Mouse (Mus musculus): ENCODE results near the gene Hook2.

Gene Hook2

GRCm38 (mm10) chr8:85026670-85027515, 36.5 kb downstream of the Hook2 start, which contains the start of gene Trir:
Gene Trir (plus strand): TSS chr8:85026823.
- in situ Hi-C loops (cut with MboI, MseI), result loop anchor here in 1 of 2 experiments (5.0 kb wide), 1 partner anchor 50 kb away; the partner anchor contains the start of gene Junb

DNA sequence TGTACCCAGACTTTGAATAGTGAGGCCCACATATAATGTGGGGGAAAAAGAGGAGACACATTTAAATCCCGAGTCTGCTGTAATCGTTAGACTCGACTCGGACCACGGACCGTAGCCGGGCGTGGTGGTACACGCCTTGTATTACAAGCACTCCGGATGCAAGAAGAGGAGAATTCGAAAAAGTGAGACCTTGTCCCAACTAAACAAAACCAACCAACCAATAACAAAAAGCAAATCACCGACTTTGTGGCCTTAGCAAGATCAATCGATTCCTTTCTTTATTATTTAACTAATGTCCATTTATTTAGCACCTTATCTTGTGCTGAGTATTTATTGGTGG, 37.1 kb downstream of the Hook2 start:
- in situ Hi-C loops (cut with MboI, MseI), result loop anchor here in 1 of 2 experiments (5.0 kb wide), 1 partner anchor 50 kb away; the partner anchor contains the start of gene Junb

GRCm38 (mm10) chr8:85027922-85028321, 37.5 kb downstream of the Hook2 start:
- in situ Hi-C loops (cut with MboI, MseI), result loop anchor here in 1 of 2 experiments (5.0 kb wide), 1 partner anchor 51 kb away; the partner anchor contains the start of gene Junb

GRCm38 (mm10) chr8:85029271-85029670, 38.9 kb downstream of the Hook2 start:
- in situ Hi-C loops (cut with MboI, MseI), result loop anchor here in 1 of 2 experiments (5.0 kb wide), 1 partner anchor 52 kb away; the partner anchor contains the start of gene Junb

- in situ Hi-C loops (cut with MboI, MseI), result no loop called here
Observed at GRCm38 (mm10) chr8:85032622-85033311, 42.4 kb downstream of the Hook2 start.

- in situ Hi-C loops (cut with MboI, MseI), result no loop called here
Observed at GRCm38 (mm10) chr8:85033867-85034266, 43.5 kb downstream of the Hook2 start.

GRCm38 (mm10) chr8:85034764-85035163, 44.4 kb downstream of the Hook2 start:
- in situ Hi-C loops (cut with MboI, MseI), result no loop called here

DNA sequence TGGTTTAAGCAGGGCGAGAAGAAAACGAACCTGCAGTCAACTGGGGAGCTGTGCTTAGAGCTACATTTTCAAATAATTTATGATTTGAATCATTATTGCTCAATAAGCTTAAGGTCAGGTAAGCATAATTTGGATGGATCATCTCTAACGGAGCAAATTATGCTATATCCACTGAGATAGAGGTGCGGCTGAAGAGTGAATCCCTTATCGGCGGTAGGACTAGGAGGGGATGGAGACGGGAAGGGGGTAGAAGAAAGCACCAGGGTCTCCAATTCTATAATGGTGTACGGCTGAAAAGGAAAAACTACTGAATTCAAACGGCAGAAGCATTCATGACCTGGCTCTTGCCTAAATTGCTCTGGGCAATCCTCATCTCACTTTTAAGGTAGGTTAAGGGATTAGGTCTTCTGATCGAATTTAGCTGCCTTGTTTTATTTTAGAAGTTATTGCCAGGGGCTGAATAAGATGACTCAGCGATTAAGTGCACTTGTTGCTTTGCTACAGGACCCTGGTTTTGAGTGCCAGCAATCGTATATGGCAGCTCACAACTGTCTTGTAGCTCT, 44.8 kb downstream of the Hook2 start:
- in situ Hi-C loops (cut with MboI, MseI), result no loop called here

DNA sequence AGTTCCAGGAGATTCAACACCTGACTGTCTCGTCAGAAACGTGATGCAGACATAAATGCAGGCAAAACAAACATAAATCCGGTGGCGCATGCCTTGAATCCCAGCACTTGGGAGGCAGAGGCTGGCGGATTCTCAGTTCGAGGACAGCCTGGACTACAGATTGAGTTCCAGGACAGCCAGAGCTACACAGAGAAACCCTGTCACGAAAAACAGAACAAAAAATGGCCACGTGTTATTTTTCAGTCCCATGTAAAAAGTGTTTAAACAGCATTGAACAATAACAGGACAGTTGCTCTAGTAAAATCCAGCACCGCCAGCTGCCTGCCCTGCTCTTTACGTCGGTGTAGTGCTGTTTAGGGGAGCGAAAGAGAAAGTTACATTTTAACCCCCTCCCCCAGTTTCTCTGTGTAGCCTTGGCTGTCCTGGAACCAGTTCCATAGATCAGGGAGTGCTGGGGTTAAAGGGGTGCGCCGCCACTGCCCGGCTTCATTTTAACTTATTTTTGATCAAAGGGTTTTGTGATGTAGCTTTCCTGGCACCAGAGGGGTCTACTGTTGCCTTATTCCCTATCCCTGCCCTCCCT, 45.4 kb downstream of the Hook2 start:
- in situ Hi-C loops (cut with MboI, MseI), result no loop called here

DNA sequence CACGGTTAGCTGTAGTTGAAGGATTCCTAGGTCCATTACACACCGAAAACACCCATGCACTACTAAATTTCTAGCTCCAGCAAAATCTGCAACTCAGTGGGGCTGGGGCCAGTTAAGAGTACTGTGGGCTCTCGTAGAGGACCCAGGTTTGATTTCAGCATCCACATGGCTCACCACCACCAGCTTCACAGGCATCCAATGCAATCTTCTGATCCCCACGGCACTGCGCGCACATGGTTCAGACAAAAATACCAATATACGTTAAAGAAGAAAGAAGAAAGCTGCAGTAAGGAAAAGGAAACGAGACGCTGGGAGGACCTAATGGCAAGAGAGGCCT, 45.9 kb downstream of the Hook2 start:
- in situ Hi-C loops (cut with MboI, MseI), result no loop called here

DNA sequence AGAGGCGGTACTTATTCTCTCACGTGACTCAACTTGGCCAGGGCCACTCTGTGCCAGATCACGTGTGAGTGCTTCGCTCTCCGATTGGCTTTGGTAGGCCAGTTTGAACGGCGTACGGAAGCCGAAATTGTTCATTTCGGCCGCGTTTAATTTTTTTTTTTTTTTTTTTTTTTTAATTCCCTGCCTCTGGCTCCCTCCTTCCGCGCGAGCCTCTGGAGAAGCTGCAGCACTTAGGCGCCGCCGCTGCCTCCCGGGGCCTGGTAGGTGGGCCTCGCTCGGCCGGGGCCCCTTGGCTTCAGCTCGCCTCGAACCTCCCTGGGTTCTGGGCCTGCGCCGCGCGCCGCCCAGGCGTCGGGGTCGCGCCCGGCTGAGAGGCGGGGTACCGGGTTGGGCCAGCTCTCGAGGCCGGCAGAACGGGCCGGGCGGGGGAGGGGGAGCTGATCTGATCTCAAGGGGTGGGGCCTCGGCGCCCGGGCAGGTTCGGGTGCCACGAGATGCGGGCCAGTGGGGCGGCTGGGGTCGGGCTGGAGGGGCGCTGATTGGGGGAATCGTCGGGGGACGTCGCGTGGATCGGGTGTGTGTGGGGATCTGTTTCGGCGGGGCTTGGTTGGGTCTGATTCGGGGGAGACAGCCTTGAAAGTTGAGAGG, 46.4 kb downstream of the Hook2 start, which contains the start of gene Tnpo2:
Gene Tnpo2 (plus strand): TSS at position 198 of the 648 bp plus-strand sequence.
- in situ Hi-C loops (cut with MboI, MseI), result no loop called here

DNA sequence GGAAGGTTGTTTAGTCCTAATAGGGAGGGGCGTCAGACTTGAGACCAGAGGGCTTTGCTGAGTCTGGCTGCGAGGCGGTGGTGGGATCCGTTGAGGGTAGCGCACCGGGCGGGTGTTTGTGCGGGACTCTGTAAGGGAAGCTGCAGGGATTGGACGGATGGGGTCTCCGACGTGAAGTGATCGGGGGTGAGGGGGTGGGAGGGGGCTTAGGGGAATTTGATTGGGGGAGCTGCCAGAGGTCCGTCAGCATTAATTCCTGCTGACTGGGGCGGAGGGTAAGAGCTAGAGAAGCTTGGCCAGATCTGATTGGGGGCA, 46.9 kb downstream of the Hook2 start:
- in situ Hi-C loops (cut with MboI, MseI), result no loop called here

DNA sequence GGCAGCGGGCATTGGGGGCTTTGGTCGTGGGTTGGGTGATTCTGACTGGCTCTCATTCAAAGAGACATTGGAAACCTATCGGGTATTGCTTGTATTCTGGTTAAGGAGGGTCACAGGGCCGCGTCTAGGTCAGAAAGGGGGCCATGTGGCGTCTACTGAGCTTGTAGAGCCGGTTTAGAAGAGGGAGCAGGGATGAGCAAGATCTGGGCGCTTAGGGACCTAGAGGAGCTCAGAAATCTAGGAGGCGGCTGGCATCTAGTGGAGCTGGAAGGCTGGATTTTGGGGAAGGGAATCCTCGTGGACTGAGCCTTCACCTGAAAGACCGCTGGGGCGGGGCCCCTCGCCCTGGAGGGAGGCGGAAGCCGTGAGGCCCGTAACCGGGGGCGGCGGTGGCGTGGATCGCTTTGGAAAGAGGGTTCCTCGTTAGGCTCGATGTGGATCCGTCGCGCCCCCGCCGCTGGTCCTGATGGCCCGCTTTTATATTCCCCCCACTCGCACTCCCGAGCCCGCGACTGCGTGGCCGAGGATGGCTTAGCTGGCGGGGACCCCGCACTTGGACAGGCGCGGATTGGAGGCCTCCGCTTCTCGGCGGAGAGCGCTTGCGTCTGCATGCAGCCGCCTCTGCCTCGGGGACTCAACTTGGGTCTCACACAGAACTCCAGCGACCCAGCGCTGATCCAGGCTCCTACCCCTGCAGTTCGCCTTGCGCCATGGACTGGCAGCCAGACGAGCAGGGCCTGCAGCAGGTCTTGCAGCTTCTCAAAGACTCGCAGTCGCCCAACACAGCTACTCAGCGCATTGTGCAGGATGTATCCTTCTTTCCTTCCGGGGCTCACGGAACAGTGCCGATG, 47.5 kb downstream of the Hook2 start:
- in situ Hi-C loops (cut with MboI, MseI), result no loop called here

GRCm38 (mm10) chr8:85043619-85044018, 53.2 kb downstream of the Hook2 start:
- in situ Hi-C loops (cut with MboI, MseI), result no loop called here

Data from T-helper 17 cell (primary cell).